Mouse (Mus musculus): Measurements from ENCODE around the gene 4930455H04Rik. TPM values are rescaled to one million over a fixed set of nuclear protein-coding genes. Genes with fewer than 3 reads are reported as not detected.

4930455H04Rik gene
- polyA plus RNA-seq, 1 experiment, result not detected

GRCm38 (mm10) chr3:116985741-116986140 is 17.7 kb downstream of the 4930455H04Rik start:
- H3K4me1 ChIP-seq (ENCODE audit: control insufficient read depth, insufficient read depth, insufficient read length, low read length), result no peaks in the 10 kb centered on the region
- no peak overlapping the region for H3K27ac ChIP-seq (ENCODE audit: insufficient read depth, low read depth, low read length)
- WGBS, result 70% methylated on average over 1 of the region's 1 CpGs
- no peak overlapping the region for H3K4me3 ChIP-seq (ENCODE audit: low read depth, low read length)
- no peaks in the 10 kb centered on the region for H3K36me3 ChIP-seq (ENCODE audit: control insufficient read depth, insufficient read depth, low read length)
- TF ChIP-seq CTCF (IDR thresholded peaks at IDR 0.05; ENCODE audit: extremely low read depth, insufficient read length, insufficient replicate concordance, low read depth, low read length) (no peak), POLR2A (IDR thresholded peaks at IDR 0.05; ENCODE audit: low read depth, low read length) (no peak)
- H3K27me3 ChIP-seq (ENCODE audit: control insufficient read depth, insufficient read depth, low read length), result no peaks in the 10 kb centered on the region

GRCm38 (mm10) chr3:116986451-116986850 is 18.4 kb downstream of the 4930455H04Rik start:
- Histone ChIP-seq H3K36me3 (ENCODE audit: control insufficient read depth, insufficient read depth, low read length) (no peaks in the 10 kb centered on the region), H3K4me3 (ENCODE audit: low read depth, low read length) (no peak overlapping the region), H3K27me3 (ENCODE audit: control insufficient read depth, insufficient read depth, low read length) (no peaks in the 10 kb centered on the region), H3K4me1 (ENCODE audit: control insufficient read depth, insufficient read depth, insufficient read length, low read length) (no peaks in the 10 kb centered on the region), H3K27ac (ENCODE audit: insufficient read depth, low read depth, low read length) (no peak overlapping the region)
- WGBS, result 45% methylated on average over 2 of the region's 2 CpGs
- TF ChIP-seq POLR2A (IDR thresholded peaks at IDR 0.05; ENCODE audit: low read depth, low read length) (no peak), CTCF (IDR thresholded peaks at IDR 0.05; ENCODE audit: extremely low read depth, insufficient read length, insufficient replicate concordance, low read depth, low read length) (no peak)

- TF ChIP-seq CTCF (IDR thresholded peaks at IDR 0.05; ENCODE audit: extremely low read depth, insufficient read length, insufficient replicate concordance, low read depth, low read length) (no peak), POLR2A (IDR thresholded peaks at IDR 0.05; ENCODE audit: low read depth, low read length) (no peak)
- WGBS, result 68% methylated on average over 3 of the region's 3 CpGs
- Histone ChIP-seq H3K4me3 (ENCODE audit: low read depth, low read length) (no peak overlapping the region), H3K36me3 (ENCODE audit: control insufficient read depth, insufficient read depth, low read length) (no peaks in the 10 kb centered on the region), H3K27ac (ENCODE audit: insufficient read depth, low read depth, low read length) (no peak overlapping the region), H3K27me3 (ENCODE audit: control insufficient read depth, insufficient read depth, low read length) (no peaks in the 10 kb centered on the region), H3K4me1 (ENCODE audit: control insufficient read depth, insufficient read depth, insufficient read length, low read length) (no peaks in the 10 kb centered on the region)
These were observed 20.2 kb downstream of the 4930455H04Rik start for GRCm38 (mm10) chr3:116988221-116988620.

DNA sequence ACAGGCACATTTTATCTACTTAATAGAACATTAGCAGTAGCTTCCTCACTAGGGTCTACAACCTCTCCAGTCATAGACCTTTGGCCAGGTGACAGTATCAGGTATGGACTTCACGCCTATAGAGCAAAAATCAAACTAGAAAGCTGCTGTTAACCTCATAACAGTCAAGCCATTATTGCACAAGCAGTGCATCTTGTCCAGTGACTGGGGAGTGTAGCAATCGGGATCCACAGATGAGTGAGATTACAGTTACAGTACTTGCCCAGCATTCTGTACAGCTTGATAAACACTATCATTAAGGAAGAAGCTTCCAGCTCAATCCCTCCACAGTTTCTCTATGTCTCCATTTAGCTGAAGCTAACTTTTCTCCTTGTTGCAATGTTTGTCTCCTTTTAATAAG is 23.1 kb downstream of the 4930455H04Rik start:
- Histone ChIP-seq H3K27me3 (ENCODE audit: control insufficient read depth, insufficient read depth, low read length) (no peaks in the 10 kb centered on the region), H3K36me3 (ENCODE audit: control insufficient read depth, insufficient read depth, low read length) (no peaks in the 10 kb centered on the region), H3K4me3 (ENCODE audit: low read depth, low read length) (no peak overlapping the region), H3K27ac (ENCODE audit: insufficient read depth, low read depth, low read length) (no peak overlapping the region), H3K4me1 (ENCODE audit: control insufficient read depth, insufficient read depth, insufficient read length, low read length) (no peaks in the 10 kb centered on the region)
- WGBS, result 58% methylated on average over 2 of the region's 2 CpGs
- TF ChIP-seq POLR2A (IDR thresholded peaks at IDR 0.05; ENCODE audit: low read depth, low read length), result no peak

DNA sequence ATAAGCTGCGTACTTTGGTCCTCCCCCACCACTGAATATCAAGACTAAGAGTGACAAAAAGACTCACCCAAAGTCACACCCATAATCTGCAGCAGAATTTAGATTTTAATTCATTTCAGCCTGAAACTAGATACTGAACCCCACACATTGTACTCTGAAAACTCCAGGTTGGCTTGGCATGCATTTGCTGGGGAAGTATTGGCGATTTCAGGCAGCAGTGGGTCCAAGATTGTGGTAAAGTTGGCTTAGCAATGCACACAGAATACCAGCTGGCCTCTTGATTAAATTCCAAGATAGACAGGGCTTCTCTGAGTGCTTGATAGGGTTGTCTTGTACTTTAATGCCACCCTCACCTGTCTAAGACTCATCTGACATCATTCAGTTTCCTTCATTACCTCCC is 24.9 kb downstream of the 4930455H04Rik start:
- 70% methylated on average over 2 of the region's 2 CpGs for WGBS
- Histone ChIP-seq H3K4me3 (ENCODE audit: low read depth, low read length) (no peak overlapping the region), H3K27me3 (ENCODE audit: control insufficient read depth, insufficient read depth, low read length) (no peaks in the 10 kb centered on the region), H3K27ac (ENCODE audit: insufficient read depth, low read depth, low read length) (no peak overlapping the region), H3K4me1 (ENCODE audit: control insufficient read depth, insufficient read depth, insufficient read length, low read length) (no peaks in the 10 kb centered on the region), H3K36me3 (ENCODE audit: control insufficient read depth, insufficient read depth, low read length) (no peaks in the 10 kb centered on the region)
- TF ChIP-seq POLR2A (IDR thresholded peaks at IDR 0.05; ENCODE audit: low read depth, low read length), result no peak
- no peak for TF ChIP-seq CTCF (IDR thresholded peaks at IDR 0.05; ENCODE audit: extremely low read depth, insufficient read length, insufficient replicate concordance, low read depth, low read length)

DNA sequence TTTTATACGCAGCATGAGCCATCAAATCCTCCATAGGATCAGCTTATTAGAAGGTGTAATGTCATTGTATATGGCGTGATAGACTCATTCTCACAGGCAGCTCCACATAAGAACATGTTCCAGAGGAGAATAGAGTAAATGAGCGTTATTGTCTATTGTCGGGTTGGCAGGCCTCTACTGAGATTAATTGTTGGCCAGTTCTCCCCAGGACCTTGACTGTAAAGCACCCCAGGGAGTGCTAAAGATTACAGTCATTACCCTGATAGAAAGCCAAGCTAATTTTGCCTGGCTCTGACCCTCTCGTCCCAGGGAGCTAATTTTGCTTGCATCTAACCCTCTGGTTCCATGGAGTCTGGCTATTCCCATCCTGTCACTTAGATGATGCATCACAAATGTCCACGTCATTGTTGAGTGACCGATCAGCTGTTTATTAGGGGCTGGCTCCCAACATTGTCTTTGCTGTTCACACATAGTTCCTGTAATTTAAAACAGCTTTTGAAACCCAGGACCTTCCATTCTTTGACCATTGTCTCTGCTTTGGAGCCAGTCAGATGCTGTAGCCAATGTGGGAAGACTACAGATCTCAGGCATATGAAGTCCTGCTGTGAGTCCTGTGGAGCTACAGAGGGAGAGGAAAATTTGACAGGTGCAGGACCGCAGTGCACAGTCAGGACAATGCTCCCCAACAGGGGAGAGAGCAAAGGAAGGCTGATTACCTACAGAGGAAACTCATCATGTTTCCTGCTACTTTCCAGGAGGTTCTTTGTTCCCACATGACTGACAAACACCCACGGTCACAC is 33.8 kb downstream of the 4930455H04Rik start:
- H3K27me3 ChIP-seq (ENCODE audit: control insufficient read depth, insufficient read depth, low read length), result no peaks in the 10 kb centered on the region
- no peak overlapping the region for H3K27ac ChIP-seq (ENCODE audit: insufficient read depth, low read depth, low read length)
- TF ChIP-seq CTCF (IDR thresholded peaks at IDR 0.05; ENCODE audit: extremely low read depth, insufficient read length, insufficient replicate concordance, low read depth, low read length) (no peak), POLR2A (IDR thresholded peaks at IDR 0.05; ENCODE audit: low read depth, low read length) (no peak)
- 66% methylated on average over 9 of the region's 9 CpGs for WGBS
- no peaks in the 10 kb centered on the region for H3K4me1 ChIP-seq (ENCODE audit: control insufficient read depth, insufficient read depth, insufficient read length, low read length)
- no peak overlapping the region for H3K4me3 ChIP-seq (ENCODE audit: low read depth, low read length)
- no peaks in the 10 kb centered on the region for H3K36me3 ChIP-seq (ENCODE audit: control insufficient read depth, insufficient read depth, low read length)

DNA sequence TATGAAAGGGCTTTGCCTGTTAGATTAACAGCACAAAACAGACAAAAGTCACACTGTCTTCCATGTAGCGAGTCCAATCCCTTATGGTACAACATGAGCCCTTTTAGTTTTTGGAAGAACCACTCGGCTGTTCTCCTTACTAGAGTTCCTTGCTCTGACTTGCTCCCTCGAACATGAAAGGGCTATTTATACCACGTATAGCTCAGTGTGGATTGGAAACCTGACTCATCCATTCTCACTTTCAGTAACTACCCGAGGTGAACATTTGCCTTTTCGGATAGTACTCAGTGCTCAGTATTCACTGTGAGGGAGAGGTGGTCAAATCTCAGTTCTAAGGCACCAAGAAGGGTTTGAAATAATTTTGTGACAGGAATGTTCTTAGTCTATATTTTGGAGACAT is 35.3 kb downstream of the 4930455H04Rik start:
- WGBS, result 75% methylated on average over 6 of the region's 6 CpGs
- no peaks in the 10 kb centered on the region for H3K36me3 ChIP-seq (ENCODE audit: control insufficient read depth, insufficient read depth, low read length)
- TF ChIP-seq POLR2A (IDR thresholded peaks at IDR 0.05; ENCODE audit: low read depth, low read length) (no peak), CTCF (IDR thresholded peaks at IDR 0.05; ENCODE audit: extremely low read depth, insufficient read length, insufficient replicate concordance, low read depth, low read length) (no peak)
- no peak overlapping the region for H3K27ac ChIP-seq (ENCODE audit: insufficient read depth, low read depth, low read length)
- no peaks in the 10 kb centered on the region for H3K27me3 ChIP-seq (ENCODE audit: control insufficient read depth, insufficient read depth, low read length)
- H3K4me3 ChIP-seq (ENCODE audit: low read depth, low read length), result no peak overlapping the region
- no peaks in the 10 kb centered on the region for H3K4me1 ChIP-seq (ENCODE audit: control insufficient read depth, insufficient read depth, insufficient read length, low read length)
